Mouse (Mus musculus) midbrain, embryonic 11.5 days (tissue): ENCODE measurements around the gene Jade1. TPM values are rescaled to one million over a fixed set of nuclear protein-coding genes. Genes with fewer than 3 reads are reported as not detected.
A peak's percentile ranks its signal among the peaks of the same experiment; 100 is the strongest.

Experiments
- ATAC-seq: fragments of 200-750 bp; cut with Nextera tagmentation; 2 replicates; pipeline ENCODE4 v1.8.0; 2017; ENCODE audit warnings: moderate TSS enrichment, moderate library complexity; ENCODE audit not compliant: low FRiP score
- DNase-seq: peaks from one replicate; pipeline ENCODE4 v3.0.0; 2015; ENCODE audit warnings: low spot score; ENCODE audit errors: missing footprints
- H3K27ac ChIP-seq: fragments of 300-500 bp; sonication (generic); 2 replicates; pipeline ENCODE4 v1.5.1; 2014; ENCODE audit warnings: low read depth, low read length
- H3K27me3 ChIP-seq: fragments of 300-500 bp; sonication (generic); 2 replicates; pipeline ENCODE4 v1.6.1; 2014; ENCODE audit warnings: mild to moderate bottlenecking, low read length, moderate library complexity, mixed read lengths; ENCODE audit not compliant: control insufficient read depth, insufficient read depth
- H3K36me3 ChIP-seq: fragments of 300-500 bp; sonication (generic); 2 replicates; pipeline ENCODE4 v1.6.1; 2014; ENCODE audit warnings: mild to moderate bottlenecking, low read length, moderate library complexity, mixed read lengths; ENCODE audit not compliant: control insufficient read depth, insufficient read depth
- H3K4me1 ChIP-seq: fragments of 300-500 bp; sonication (generic); 2 replicates; pipeline ENCODE4 v1.6.1; 2014; ENCODE audit warnings: low read length; ENCODE audit not compliant: control insufficient read depth, insufficient read depth
- H3K4me2 ChIP-seq: fragments of 300-500 bp; sonication (generic); 2 replicates; pipeline ENCODE4 v1.6.1; 2014; ENCODE audit warnings: mild to moderate bottlenecking, moderate library complexity
- H3K4me3 ChIP-seq: fragments of 300-500 bp; sonication (generic); 2 replicates; pipeline ENCODE4 v1.5.1; 2014; ENCODE audit warnings: low read depth, low read length
- H3K9ac ChIP-seq: fragments of 300-500 bp; sonication (generic); 2 replicates; pipeline ENCODE4 v1.6.1; 2014; ENCODE audit warnings: low read length
- H3K9me3 ChIP-seq: fragments of 300-500 bp; sonication (generic); 2 replicates; pipeline ENCODE4 v1.6.1; 2016; ENCODE audit warnings: low read length; ENCODE audit not compliant: control insufficient read depth
- WGBS: fragments of 180-500 bp; shearing (Covaris S2); extraction: QIAGEN DNeasy Blood & Tissue Kit; methylation state at CpG from one replicate; pipeline ENCODE4 v1.1.7; 2014; 5-methylcytosine and 5-hydroxymethylcytosine counted together
- polyA plus RNA-seq: library from polyadenylated mRNA; unstranded; fragments of >200 nt; fragmentation: Nextera tagmentation; extraction: Ambion mirVana; gene quantifications from 2 replicates; pipeline ENCODE4 v1.2.1, GENCODE M21; 2014

Gene Jade1
- 17.1 and 20.2 TPM in 2 replicates for polyA plus RNA-seq

DNA sequence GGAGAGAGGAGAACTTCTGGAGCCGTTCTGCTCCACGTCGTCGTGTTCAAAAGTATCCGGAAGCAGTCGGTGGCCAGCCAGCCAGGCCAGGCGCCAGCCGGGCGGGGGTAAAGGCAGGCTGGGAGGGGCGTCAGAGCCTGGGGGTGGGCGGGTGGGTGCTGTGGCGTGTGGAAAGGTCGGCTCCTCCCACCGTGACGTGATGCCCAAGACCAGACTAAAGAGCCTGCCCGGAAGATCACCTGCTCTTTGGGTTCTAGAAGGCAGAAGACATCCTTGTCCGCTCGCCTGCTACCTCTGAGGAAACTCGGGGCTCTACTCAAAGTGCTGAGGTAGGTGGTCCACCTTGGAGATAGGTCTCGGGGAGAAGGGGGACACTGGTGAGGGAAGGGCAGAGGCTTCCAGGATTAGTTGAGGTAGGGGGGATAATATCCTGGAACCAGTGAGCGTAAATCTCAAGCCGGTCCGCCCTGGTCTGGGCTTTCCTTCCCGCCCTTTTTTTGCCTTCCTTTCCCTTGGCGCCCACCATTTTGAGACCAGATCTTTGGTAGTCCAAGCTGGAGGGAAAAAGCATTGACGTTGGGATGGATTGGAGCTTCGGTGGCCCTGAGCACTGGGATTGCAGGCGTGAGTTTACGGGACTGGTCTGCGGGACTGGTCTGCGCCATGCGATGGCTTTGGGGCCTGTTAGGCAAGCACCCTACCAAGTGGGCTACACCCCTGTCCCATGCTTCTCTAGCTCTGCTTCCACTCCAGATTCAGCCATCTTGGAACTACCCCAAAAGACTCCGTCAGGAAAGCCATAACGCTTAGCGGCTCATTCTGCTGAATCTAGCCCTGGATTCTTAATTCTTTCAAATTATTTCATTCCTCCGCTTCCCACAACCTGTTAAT lies at the start of gene Jade1:
Gene Jade1 (plus strand): TSS at position 241 of the 891 bp plus-strand sequence.
- no peaks in the 10 kb centered on the region for H3K27me3 ChIP-seq
- DNase-seq, result peak; percentile 65
- no peaks in the 10 kb centered on the region for H3K36me3 ChIP-seq
- H3K9me3 ChIP-seq, result no peaks in the 10 kb centered on the region
- H3K27ac ChIP-seq, result no peak within 1 kb of the TSS
- WGBS, result 96% methylated on average over 36 of the region's 36 CpGs
- ATAC-seq, result no peak
- no peaks in the 10 kb centered on the region for H3K4me1 ChIP-seq
- H3K9ac ChIP-seq, result no peak within 1 kb of the TSS
- H3K4me2 ChIP-seq, result no peak within 1 kb of the TSS
- no peak within 1 kb of the TSS for H3K4me3 ChIP-seq

DNA sequence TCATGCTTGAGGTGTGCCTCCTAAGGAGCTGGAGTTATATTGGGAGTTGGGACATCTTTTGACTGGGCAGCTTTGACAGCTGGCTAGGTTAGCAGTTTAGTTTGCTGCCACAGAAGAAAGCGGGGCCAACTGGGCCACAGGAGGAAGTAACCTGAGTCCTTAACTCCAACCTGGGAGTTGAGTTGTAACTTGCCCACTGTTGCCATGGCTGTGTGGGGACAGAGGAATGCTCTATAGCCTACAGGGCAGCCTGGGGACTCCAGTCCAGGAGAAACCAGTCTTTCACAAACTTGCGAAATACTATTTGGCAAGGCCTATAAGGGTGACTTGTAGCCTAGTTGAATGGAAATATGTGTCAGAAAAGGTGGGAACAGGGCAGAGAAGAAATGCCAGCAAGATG lies 46.1 kb upstream of the Jade1 start:
- ATAC-seq (no peak), DNase-seq (no peak)
- Histone ChIP-seq H3K9me3 (no peaks in the 10 kb centered on the region), H3K27me3 (no peaks in the 10 kb centered on the region), H3K36me3 (no peaks in the 10 kb centered on the region), H3K27ac (no peak overlapping the region), H3K4me1 (no peaks in the 10 kb centered on the region), H3K4me2 (no peak overlapping the region), H3K9ac (no peak overlapping the region), H3K4me3 (no peak overlapping the region)
- 87% methylated on average over 2 of the region's 2 CpGs for WGBS

DNA sequence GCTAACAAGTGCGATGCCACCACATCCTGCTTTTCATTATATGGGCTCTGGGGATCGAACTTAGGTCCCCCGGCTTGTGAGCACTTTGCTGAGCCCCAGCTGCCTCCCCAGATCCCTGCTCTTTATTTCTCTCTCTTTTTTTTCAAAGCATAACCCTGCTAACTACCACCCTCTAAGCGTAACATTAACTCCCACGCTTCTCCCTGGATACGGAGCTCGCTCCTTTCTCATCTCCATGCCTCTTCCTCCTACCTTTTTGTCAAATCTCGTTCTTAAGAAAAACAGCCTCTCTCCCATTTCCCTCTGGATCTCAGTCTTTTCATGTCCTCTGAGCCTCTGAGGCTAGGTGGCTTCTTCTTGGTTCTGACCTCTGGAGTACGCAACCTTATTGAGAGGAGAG lies 45.3 kb upstream of the Jade1 start:
- no peaks in the 10 kb centered on the region for H3K27me3 ChIP-seq
- H3K27ac ChIP-seq, result no peak overlapping the region
- H3K4me1 ChIP-seq, result no peaks in the 10 kb centered on the region
- no peaks in the 10 kb centered on the region for H3K9me3 ChIP-seq
- WGBS, result 79% methylated on average over 9 of the region's 9 CpGs
- no peak overlapping the region for H3K4me3 ChIP-seq
- no peak overlapping the region for H3K4me2 ChIP-seq
- H3K9ac ChIP-seq, result no peak overlapping the region
- no peaks in the 10 kb centered on the region for H3K36me3 ChIP-seq
- no peak for ATAC-seq
- DNase-seq, result no peak

DNA sequence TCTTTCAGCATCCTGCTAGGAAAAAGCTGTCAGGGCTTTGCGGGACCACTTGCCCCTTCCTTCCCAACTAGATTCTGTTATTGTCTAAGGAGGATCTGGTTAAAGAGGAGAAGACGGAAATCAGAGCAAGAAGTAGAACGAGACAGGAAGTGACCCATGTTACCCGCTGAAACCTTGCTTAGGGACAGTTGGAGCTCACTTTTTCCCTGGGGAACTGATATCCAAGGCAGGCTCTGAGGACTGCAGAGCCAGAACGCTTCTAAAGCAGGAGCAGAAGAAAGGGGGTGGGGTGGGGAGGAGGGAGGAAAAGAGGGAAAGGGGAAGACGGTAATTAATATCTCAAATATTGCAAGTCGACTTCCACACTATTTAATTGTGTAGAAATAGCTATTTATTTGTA lies 44.8 kb upstream of the Jade1 start:
- ATAC-seq (no peak), DNase-seq (no peak)
- no peaks in the 10 kb centered on the region for H3K4me1 ChIP-seq
- no peaks in the 10 kb centered on the region for H3K36me3 ChIP-seq
- no peak overlapping the region for H3K4me3 ChIP-seq
- no peak overlapping the region for H3K27ac ChIP-seq
- WGBS, result 78% methylated on average over 7 of the region's 7 CpGs
- no peaks in the 10 kb centered on the region for H3K27me3 ChIP-seq
- no peaks in the 10 kb centered on the region for H3K9me3 ChIP-seq
- H3K4me2 ChIP-seq, result no peak overlapping the region
- H3K9ac ChIP-seq, result no peak overlapping the region

DNA sequence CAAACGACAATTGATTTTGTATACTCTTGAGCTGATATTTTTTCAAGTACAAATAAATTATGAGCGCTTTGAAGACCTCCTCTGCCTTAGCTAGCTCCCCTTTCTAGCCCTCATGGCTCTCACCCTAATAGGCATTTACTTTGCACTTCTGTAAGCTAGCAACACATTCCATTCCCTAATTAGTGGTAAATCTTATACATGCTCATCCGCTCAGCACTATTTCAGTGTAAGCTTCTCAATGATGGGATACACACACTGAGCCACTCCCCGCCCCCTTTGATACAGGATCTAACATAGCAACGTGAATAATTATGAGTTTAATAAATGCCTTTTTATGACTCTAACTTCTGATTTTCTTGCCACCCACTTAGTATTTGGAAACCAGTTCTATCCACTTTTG lies 41.5 kb upstream of the Jade1 start:
- H3K4me2 ChIP-seq, result no peak overlapping the region
- DNase-seq, result no peak
- no peaks in the 10 kb centered on the region for H3K9me3 ChIP-seq
- H3K27me3 ChIP-seq, result no peaks in the 10 kb centered on the region
- no peaks in the 10 kb centered on the region for H3K36me3 ChIP-seq
- 83% methylated on average over 5 of the region's 5 CpGs for WGBS
- H3K27ac ChIP-seq, result no peak overlapping the region
- no peak overlapping the region for H3K9ac ChIP-seq
- no peaks in the 10 kb centered on the region for H3K4me1 ChIP-seq
- no peak overlapping the region for H3K4me3 ChIP-seq
- ATAC-seq, result no peak

DNA sequence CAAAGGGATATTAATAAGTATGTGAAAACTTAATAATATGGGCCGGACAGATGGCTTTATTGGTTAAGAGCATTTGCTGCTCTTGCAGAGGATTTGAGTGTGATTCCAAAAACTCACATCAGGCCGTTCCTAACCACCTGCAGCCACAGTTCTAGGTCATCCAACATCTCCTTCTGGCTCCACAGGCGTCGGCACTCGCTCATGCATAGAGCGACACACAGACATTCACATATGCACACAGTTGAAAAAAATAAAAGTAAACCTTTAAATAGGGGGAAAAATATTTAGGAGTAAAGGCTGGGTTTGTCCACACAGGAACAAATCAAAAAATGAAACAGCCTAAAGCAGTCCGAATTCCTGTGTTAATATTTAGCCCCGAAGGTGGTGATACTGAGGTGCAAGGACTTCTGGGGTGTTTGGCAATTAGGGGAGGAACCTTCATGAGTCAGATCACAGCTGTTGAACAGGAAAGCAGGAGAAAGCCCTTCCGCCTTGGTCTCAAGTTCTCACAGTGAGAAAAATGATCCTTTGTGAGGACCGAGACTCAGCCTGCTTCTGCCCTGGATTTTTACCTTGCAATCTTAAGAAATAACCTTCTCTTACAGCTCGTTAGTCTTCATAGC lies 40.7 kb upstream of the Jade1 start:
- 89% methylated on average over 11 of the region's 11 CpGs for WGBS
- no peaks in the 10 kb centered on the region for H3K9me3 ChIP-seq
- no peaks in the 10 kb centered on the region for H3K36me3 ChIP-seq
- DNase-seq (no peak), ATAC-seq (no peak)
- H3K4me3 ChIP-seq, result no peak overlapping the region
- H3K9ac ChIP-seq, result no peak overlapping the region
- no peak overlapping the region for H3K27ac ChIP-seq
- no peaks in the 10 kb centered on the region for H3K27me3 ChIP-seq
- H3K4me1 ChIP-seq, result no peaks in the 10 kb centered on the region
- H3K4me2 ChIP-seq, result no peak overlapping the region

DNA sequence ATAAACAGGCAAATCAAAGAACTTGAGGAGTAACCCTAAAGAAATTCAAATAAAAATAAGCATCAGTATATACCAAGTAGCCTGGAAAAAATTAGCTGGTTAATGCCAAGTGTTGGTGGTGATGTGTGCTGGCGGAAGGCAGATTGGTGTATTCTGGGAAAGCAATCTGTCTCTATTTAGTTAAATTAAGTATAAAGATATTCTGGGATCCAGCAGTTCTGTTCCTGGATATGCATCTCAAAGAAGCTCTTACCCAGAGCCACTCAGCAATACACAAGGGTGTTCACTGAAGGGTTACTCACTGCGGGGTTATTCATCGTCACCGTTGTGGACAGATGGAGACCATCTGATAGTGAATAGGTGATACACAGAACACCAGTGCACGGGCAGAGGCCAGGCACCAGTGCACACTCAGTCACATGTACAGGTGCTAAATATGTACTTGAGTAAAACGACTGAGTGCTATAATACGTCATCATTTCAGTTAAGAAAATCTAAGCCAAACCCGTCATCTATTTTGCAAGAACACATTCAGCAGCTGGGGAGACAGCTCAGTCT lies 38.5 kb upstream of the Jade1 start:
- 89% methylated on average over 8 of the region's 8 CpGs for WGBS
- H3K27me3 ChIP-seq, result no peaks in the 10 kb centered on the region
- H3K9me3 ChIP-seq, result no peaks in the 10 kb centered on the region
- H3K27ac ChIP-seq, result no peak overlapping the region
- H3K4me3 ChIP-seq, result no peak overlapping the region
- H3K4me1 ChIP-seq, result no peaks in the 10 kb centered on the region
- no peaks in the 10 kb centered on the region for H3K36me3 ChIP-seq
- DNase-seq (no peak), ATAC-seq (no peak)
- H3K4me2 ChIP-seq, result no peak overlapping the region
- no peak overlapping the region for H3K9ac ChIP-seq

DNA sequence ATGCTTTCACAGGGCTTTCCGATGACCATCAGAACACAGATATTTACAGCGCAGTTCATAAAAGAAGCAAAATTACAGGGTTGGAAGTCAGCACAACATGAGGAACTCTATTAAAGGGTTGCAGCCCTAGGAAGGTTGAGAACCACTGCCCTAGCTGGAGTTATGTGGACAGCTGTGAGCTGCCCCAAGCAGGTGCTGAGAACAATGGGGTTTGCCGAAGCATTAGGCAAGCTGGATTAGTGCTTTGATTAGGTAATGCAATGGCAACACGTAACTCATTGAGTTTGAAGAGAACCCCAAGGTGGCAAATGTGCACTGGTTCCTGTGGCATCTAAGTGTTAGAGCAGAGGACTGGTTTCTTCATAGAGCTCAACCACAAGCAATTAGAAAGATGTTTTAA lies 34.6 kb upstream of the Jade1 start:
- Histone ChIP-seq H3K4me3 (no peak overlapping the region), H3K36me3 (no peaks in the 10 kb centered on the region), H3K9me3 (no peaks in the 10 kb centered on the region), H3K4me2 (no peak overlapping the region), H3K27me3 (no peaks in the 10 kb centered on the region), H3K27ac (no peak overlapping the region), H3K4me1 (peaks cover 3% of the 10 kb centered on the region; the same call in 1 of the 2 replicates), H3K9ac (no peak overlapping the region)
- DNase-seq (peak; percentile 78), ATAC-seq (no peak)
- 72% methylated on average over 4 of the region's 4 CpGs for WGBS

DNA sequence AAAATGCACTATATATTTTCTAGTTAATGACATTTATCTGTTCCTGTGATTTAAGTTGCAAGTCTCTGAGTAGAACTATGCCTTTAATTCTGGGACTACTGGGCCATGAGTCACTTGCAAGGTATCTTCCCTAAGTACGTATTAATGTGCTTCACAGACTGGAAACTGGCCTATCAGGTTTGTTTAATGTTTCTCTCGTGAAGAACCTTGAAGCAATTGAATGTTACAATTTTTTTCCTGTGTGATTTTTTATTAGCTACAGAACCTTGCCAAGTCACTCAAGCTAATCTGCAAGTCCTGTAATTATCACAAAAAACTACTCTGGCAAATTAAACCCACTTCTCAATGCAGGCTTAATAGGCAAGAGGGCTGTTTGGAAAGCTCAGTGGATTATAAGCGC lies 33.8 kb upstream of the Jade1 start:
- Histone ChIP-seq H3K9me3 (no peaks in the 10 kb centered on the region), H3K4me3 (no peak overlapping the region), H3K27me3 (no peaks in the 10 kb centered on the region), H3K9ac (no peak overlapping the region), H3K4me1 (peaks cover 3% of the 10 kb centered on the region; the same call in 1 of the 2 replicates), H3K36me3 (no peaks in the 10 kb centered on the region), H3K27ac (no peak overlapping the region), H3K4me2 (no peak overlapping the region)
- DNase-seq, result peak; percentile 80
- ATAC-seq, result no peak
- WGBS, result 70% methylated on average over 3 of the region's 3 CpGs
